Mouse (Mus musculus): Measurements from ENCODE around the gene Copz1. TPM values are rescaled to one million over a fixed set of nuclear protein-coding genes. Genes with fewer than 3 reads are reported as not detected.
"Not testable (repeated sequence)": the region's sequence is repeated elsewhere in the genome, so short reads cannot be mapped to it uniquely, and the experiment has no call there.

Gene Copz1
- polyA plus RNA-seq, 1 experiment from 2014 or later, result 286 TPM

DNA sequence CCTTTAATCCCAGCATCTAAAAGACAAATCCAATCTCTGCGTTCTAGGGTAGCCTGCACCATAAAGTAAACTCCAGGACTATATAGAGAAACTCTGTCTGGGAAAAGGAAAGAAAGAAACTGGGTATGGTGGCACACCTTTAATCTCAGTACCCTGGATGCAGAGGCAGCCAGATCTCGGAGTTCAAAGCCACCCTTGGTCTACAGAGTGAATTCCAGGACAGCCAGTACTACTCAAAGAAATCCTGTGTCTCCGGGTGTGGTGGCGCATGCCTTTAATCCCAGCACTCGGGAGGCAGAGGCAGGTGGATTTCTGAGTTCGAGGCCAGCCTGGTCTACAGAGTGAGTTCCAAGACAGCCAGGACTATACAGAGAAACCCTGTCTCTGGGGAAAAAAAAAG lies 23.0 kb upstream of the Copz1 start:
- ATAC-seq (ENCODE audit: low FRiP score); H3K4me1 ChIP-seq (ENCODE audit: control insufficient read depth, insufficient read depth, low read length); H3K4me2 ChIP-seq; H3K4me3 ChIP-seq (ENCODE audit: low read depth, low read length); H3K9me3 ChIP-seq (ENCODE audit: control insufficient read depth, low read length); DNase-seq (ENCODE audit: low spot score, missing footprints); H3K27ac ChIP-seq (ENCODE audit: low read depth, low read length); H3K9ac ChIP-seq (ENCODE audit: low read length); H3K27me3 ChIP-seq (ENCODE audit: control insufficient read depth, insufficient read depth, low read length): not testable (repeated sequence)
- WGBS, result 91% methylated on average over 6 of the region's 6 CpGs
- H3K36me3 ChIP-seq (ENCODE audit: control insufficient read depth, insufficient read depth, low read length), result peaks cover 23% of the 10 kb centered on the region; the same call in 1 of the 2 replicates

DNA sequence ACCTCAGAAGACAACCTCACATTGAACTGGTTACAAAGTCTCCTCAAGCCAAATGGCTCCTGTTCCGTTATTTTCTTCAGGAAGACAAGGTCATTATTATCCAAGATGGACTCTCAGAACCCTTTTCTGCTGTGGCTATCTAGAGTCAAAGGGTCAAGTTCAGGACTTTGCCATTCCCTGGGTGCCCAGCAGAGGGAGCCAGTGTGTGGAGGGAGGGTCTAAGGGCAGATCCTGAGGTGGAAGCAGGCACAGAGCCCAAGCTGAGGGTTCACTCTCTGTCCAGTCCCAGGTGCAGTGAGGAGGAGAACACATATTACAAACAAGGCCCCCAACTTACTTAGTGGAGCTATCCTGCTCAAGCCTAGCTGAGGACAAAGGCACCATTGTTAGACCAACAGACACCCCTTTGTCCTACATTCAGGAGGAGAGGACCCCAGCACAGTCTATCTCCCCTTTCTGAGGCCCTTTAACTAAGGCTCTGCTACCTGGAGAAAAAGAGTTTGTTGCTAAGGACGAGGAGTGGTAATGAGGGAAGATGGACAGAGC lies 22.2 kb upstream of the Copz1 start:
- WGBS, result 37% methylated on average over 2 of the region's 2 CpGs
- Histone ChIP-seq H3K36me3 (ENCODE audit: control insufficient read depth, insufficient read depth, low read length) (peaks cover 21% of the 10 kb centered on the region; the same call in 1 of the 2 replicates), H3K4me2 (no peak overlapping the region), H3K9me3 (ENCODE audit: control insufficient read depth, low read length) (no peaks in the 10 kb centered on the region), H3K4me3 (ENCODE audit: low read depth, low read length) (no peak overlapping the region), H3K9ac (ENCODE audit: low read length) (no peak overlapping the region), H3K27me3 (ENCODE audit: control insufficient read depth, insufficient read depth, low read length) (no peaks in the 10 kb centered on the region), H3K4me1 (ENCODE audit: control insufficient read depth, insufficient read depth, low read length) (peaks cover 9% of the 10 kb centered on the region; the same call in 1 of the 2 replicates), H3K27ac (ENCODE audit: low read depth, low read length) (no peak overlapping the region)
- DNase-seq (ENCODE audit: low spot score, missing footprints) (peak; percentile 96), ATAC-seq (ENCODE audit: low FRiP score) (no peak)

DNA sequence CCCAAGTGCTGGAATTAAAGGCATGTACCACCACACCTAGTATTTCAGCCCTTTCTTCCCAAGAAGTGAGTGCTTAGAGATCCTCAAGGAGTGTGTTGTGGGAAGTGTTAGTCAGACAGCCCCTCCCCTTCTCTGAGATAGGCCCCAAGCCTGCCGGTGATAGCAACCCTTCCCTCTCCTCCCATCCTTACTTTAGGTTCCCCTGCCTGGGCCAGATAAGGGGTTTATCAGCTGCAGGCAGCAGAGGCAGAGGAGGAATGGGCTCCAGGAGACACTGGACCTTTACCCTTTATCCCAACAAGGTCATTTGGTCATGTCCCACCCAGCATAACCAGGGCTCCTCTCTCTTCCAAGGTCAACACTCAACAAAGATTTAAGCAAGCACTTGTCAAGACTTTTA lies 20.9 kb upstream of the Copz1 start:
- Histone ChIP-seq H3K4me3 (ENCODE audit: low read depth, low read length) (no peak overlapping the region), H3K27me3 (ENCODE audit: control insufficient read depth, insufficient read depth, low read length) (no peaks in the 10 kb centered on the region), H3K9me3 (ENCODE audit: control insufficient read depth, low read length) (no peaks in the 10 kb centered on the region), H3K4me1 (ENCODE audit: control insufficient read depth, insufficient read depth, low read length) (peaks cover 12% of the 10 kb centered on the region; the same call in 1 of the 2 replicates), H3K27ac (ENCODE audit: low read depth, low read length) (no peak overlapping the region), H3K4me2 (no peak overlapping the region), H3K36me3 (ENCODE audit: control insufficient read depth, insufficient read depth, low read length) (peaks cover 13% of the 10 kb centered on the region; the same call in 1 of the 2 replicates), H3K9ac (ENCODE audit: low read length) (no peak overlapping the region)
- no peak for DNase-seq (ENCODE audit: low spot score, missing footprints)
- 63% methylated on average over 1 of the region's 1 CpGs for WGBS
- ATAC-seq (ENCODE audit: low FRiP score), result no peak

DNA sequence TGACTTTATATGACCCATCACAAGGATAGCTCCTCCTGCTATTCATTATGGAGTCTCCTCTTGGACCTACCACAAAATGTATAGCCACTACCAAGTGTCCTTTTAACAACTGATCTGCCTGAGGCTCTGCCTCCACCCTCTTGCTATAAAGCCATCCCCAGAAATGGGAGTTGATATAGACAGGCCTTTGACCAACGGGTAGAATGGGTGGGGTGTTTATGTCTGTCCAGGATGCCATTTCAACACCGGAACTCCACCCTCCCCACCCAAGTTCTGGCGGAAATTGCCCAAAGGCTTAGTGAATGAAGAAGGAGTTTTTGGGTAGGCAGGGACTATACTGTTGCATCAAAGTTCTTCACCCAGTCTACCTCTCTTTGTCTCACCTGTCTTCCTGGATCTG lies 19.9 kb upstream of the Copz1 start:
- Histone ChIP-seq H3K9ac (ENCODE audit: low read length) (no peak overlapping the region), H3K9me3 (ENCODE audit: control insufficient read depth, low read length) (no peaks in the 10 kb centered on the region), H3K4me2 (no peak overlapping the region), H3K4me3 (ENCODE audit: low read depth, low read length) (no peak overlapping the region), H3K4me1 (ENCODE audit: control insufficient read depth, insufficient read depth, low read length) (peaks cover 12% of the 10 kb centered on the region; the same call in 1 of the 2 replicates), H3K27ac (ENCODE audit: low read depth, low read length) (no peak overlapping the region), H3K27me3 (ENCODE audit: control insufficient read depth, insufficient read depth, low read length) (no peaks in the 10 kb centered on the region), H3K36me3 (ENCODE audit: control insufficient read depth, insufficient read depth, low read length) (peaks cover 4% of the 10 kb centered on the region; the same call in 1 of the 2 replicates)
- ATAC-seq (ENCODE audit: low FRiP score) (no peak), DNase-seq (ENCODE audit: low spot score, missing footprints) (no peak)
- WGBS, result 88% methylated on average over 3 of the region's 3 CpGs

DNA sequence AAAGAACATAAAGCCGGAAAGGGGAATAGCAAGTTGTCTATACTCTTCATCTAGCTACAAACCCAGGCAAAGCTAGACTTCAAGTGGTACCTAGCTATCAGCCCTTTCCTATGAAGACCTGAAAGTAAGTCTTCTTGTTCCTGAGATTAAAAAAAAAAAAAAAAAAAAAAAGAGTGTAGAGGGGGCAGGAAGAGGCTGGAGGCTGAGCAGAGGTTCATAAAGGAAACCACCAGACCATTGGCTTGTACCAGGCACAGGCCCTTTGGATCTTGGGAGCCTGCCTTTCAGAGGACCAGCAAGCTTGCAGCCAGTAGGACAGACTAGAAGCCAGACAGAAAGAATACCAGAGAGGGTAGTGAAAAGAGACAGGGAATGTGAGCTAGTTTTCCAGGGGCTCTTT lies 19.2 kb upstream of the Copz1 start:
- 83% methylated on average over 1 of the region's 1 CpGs for WGBS
- no peak for DNase-seq (ENCODE audit: low spot score, missing footprints)

DNA sequence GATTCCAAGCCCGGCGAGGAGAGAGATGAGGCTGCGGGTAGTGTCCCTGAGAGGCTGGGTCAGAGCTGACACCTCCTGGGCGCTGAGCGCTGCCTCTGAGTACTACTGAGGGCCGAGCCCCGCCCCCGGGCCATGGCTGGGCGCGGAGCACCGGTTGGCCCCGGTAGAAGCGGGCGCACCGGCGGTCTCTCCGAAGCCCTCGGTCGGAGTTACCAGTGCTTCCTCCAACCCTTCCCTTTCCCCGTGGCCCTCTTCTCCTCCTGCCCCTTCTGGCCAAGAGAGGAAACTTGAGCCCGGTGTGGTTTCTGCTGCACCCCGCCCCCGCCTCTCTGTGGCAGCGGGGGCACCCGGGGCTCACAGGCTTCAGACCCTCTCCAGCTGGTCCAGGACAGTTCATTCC lies 17.3 kb upstream of the Copz1 start:
- H3K27ac ChIP-seq (ENCODE audit: low read depth, low read length), result no peak overlapping the region

More for the DNA sequence above, 19.2 kb upstream of the Copz1 start:
- peaks cover 12% of the 10 kb centered on the region; the same call in 1 of the 2 replicates for H3K4me1 ChIP-seq (ENCODE audit: control insufficient read depth, insufficient read depth, low read length)
- no peak overlapping the region for H3K4me3 ChIP-seq (ENCODE audit: low read depth, low read length)
- H3K36me3 ChIP-seq (ENCODE audit: control insufficient read depth, insufficient read depth, low read length), result no peaks in the 10 kb centered on the region
- no peak overlapping the region for H3K9ac ChIP-seq (ENCODE audit: low read length)
- ATAC-seq (ENCODE audit: low FRiP score), result no peak
- H3K27me3 ChIP-seq (ENCODE audit: control insufficient read depth, insufficient read depth, low read length), result no peaks in the 10 kb centered on the region
- H3K9me3 ChIP-seq (ENCODE audit: control insufficient read depth, low read length), result no peaks in the 10 kb centered on the region
- no peak overlapping the region for H3K27ac ChIP-seq (ENCODE audit: low read depth, low read length)
- H3K4me2 ChIP-seq, result no peak overlapping the region

DNA sequence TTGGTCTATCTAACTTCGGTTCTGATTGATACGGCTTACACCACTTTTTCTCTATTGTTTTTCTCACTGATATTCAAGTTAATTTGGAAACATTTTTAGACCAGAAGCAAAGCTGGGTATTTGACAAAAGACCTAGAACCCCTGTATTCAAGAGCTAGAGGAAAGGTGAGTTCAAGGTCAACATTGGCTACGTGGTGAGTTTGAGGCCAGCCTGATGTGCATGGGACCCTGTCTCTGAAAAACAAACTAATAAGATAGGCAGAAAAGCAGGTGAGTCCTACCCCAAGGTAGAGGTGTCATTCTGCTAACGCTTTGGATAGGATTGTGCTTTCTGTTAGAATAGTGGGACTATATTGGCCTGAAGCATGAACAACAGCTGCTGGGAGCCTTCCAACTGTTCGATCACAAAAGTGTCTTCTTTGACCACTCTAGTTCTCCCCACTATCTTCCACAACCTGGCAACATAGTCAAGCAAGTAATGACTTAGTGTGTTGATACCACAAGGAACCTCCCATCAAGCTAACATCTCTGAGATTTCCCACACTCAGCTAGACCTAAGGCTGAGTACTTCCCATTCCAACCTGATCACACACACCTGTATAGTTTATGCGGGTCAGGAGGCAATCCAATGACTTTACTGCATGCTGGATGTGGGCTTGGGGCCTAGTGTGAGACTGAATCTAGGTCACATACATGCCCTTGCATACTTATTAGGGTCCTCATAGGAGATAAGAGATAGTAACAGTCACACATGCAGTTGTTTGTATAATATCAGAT lies 16.1 kb upstream of the Copz1 start:
- Histone ChIP-seq H3K9ac (ENCODE audit: low read length) (no peak overlapping the region), H3K4me1 (ENCODE audit: control insufficient read depth, insufficient read depth, low read length) (peaks cover 14% of the 10 kb centered on the region; the same call in 1 of the 2 replicates), H3K9me3 (ENCODE audit: control insufficient read depth, low read length) (no peaks in the 10 kb centered on the region), H3K4me3 (ENCODE audit: low read depth, low read length) (no peak overlapping the region), H3K36me3 (ENCODE audit: control insufficient read depth, insufficient read depth, low read length) (no peaks in the 10 kb centered on the region), H3K4me2 (no peak overlapping the region), H3K27me3 (ENCODE audit: control insufficient read depth, insufficient read depth, low read length) (no peaks in the 10 kb centered on the region), H3K27ac (ENCODE audit: low read depth, low read length) (no peak overlapping the region)
- no peak for DNase-seq (ENCODE audit: low spot score, missing footprints)
- ATAC-seq (ENCODE audit: low FRiP score), result no peak
- WGBS, result 91% methylated on average over 6 of the region's 6 CpGs

More for the DNA sequence above, 17.3 kb upstream of the Copz1 start:
- no peaks in the 10 kb centered on the region for H3K27me3 ChIP-seq (ENCODE audit: control insufficient read depth, insufficient read depth, low read length)
- WGBS, result under 1% methylated on average over 25 of the region's 25 CpGs
- H3K4me1 ChIP-seq (ENCODE audit: control insufficient read depth, insufficient read depth, low read length), result peaks cover 16% of the 10 kb centered on the region; the same call in 1 of the 2 replicates
- H3K4me3 ChIP-seq (ENCODE audit: low read depth, low read length), result peak overlapping the region; percentile 30
- H3K9me3 ChIP-seq (ENCODE audit: control insufficient read depth, low read length), result no peaks in the 10 kb centered on the region
- DNase-seq (ENCODE audit: low spot score, missing footprints) (no peak), ATAC-seq (ENCODE audit: low FRiP score) (peak; percentile 68)
- peak overlapping the region; percentile 65 for H3K4me2 ChIP-seq
- peak overlapping the region; percentile 66 for H3K9ac ChIP-seq (ENCODE audit: low read length)
- no peaks in the 10 kb centered on the region for H3K36me3 ChIP-seq (ENCODE audit: control insufficient read depth, insufficient read depth, low read length)

DNA sequence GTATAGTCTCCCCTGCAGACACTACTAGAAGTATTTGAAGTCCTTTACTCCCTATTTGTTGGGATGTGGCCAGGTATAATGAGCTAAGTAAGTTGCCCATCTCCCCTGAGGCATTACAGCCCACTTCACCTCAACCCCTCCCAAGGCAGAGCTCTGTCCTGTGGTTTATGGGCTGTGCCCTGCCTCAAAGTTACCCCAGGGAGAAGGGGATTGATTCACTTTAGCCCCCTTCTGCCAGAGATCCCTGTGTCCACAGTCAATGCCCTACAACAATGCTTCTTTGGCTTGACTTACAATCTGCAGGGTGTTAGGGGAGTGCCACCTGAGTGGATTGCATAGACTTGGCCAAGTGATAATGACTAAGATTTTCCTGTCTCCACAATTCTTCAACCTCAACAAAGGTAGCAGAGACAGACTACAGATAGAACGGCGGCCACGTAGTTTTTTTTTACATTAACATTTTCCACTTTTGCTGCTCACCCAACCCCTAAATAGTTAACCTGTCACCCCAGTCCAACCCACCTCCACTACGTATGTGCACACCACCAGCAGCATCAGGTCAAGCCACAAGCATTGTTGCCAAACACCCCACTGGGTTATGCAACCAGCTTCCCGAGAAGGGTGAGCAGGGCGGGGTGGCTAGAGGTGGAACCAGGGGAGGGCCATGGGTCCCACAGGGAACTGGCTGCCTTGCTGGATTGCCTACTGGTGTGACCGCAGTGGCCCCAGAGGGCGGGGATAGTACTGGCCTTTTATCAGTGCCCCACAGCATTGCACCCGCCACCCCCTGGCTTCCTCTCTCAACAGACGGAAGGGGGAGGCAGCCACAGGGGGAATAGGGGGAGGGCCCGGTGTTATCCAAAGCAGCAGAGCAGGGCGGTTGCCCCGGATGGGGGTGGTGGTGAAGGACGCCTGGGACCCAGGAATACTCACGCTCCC lies 14.5 kb upstream of the Copz1 start, which contains the start of gene Nfe2:
Gene Nfe2 (minus strand): TSS at position 614 of the 939 bp plus-strand sequence.
- Histone ChIP-seq H3K36me3 (ENCODE audit: control insufficient read depth, insufficient read depth, low read length) (no peaks in the 10 kb centered on the region), H3K4me2 (no peak within 1 kb of the TSS)

More for the DNA sequence above, 14.5 kb upstream of the Copz1 start, which contains the start of gene Nfe2:
- Histone ChIP-seq H3K9me3 (ENCODE audit: control insufficient read depth, low read length) (no peaks in the 10 kb centered on the region), H3K4me1 (ENCODE audit: control insufficient read depth, insufficient read depth, low read length) (peaks cover 14% of the 10 kb centered on the region; the same call in 1 of the 2 replicates), H3K27ac (ENCODE audit: low read depth, low read length) (no peak within 1 kb of the TSS), H3K9ac (ENCODE audit: low read length) (no peak within 1 kb of the TSS), H3K27me3 (ENCODE audit: control insufficient read depth, insufficient read depth, low read length) (no peaks in the 10 kb centered on the region), H3K4me3 (ENCODE audit: low read depth, low read length) (no peak within 1 kb of the TSS)
- DNase-seq (ENCODE audit: low spot score, missing footprints) (no peak), ATAC-seq (ENCODE audit: low FRiP score) (peak; percentile 51)
- WGBS, result 15% methylated on average over 15 of the region's 15 CpGs
